Mouse (Mus musculus) cerebellum, adult 9-10 months (tissue): ENCODE measurements around the gene Arhgap24.

Experiments used
- DNase-seq: peaks from one replicate; pipeline ENCODE4 v3.0.0; 2022

Arhgap24 gene

DNA sequence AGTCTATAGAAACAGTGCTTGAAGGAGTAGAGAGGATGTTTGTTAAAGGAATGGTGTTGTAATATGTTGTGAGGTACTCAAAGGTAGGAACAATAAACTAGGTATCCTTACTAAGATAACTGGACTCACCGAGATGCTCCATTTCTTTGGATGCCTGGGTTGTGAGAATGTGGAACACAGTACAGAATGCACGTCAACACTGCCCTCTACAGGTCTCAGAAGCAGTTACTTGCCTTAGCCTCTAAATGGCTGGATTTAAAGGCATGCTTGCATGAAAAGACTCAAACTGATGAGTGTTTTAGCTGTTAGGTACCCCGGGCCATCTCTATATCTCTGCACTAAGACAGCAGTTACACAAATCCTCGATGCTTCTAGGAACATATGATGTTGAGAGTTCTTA, 211.3 kb downstream of the Arhgap24 start:
- DNase-seq, result peak; percentile 69

- DNase-seq, result no peak
These were observed 212.0 kb downstream of the Arhgap24 start for GRCm38 (mm10) chr5:102693192-102693591.

DNA sequence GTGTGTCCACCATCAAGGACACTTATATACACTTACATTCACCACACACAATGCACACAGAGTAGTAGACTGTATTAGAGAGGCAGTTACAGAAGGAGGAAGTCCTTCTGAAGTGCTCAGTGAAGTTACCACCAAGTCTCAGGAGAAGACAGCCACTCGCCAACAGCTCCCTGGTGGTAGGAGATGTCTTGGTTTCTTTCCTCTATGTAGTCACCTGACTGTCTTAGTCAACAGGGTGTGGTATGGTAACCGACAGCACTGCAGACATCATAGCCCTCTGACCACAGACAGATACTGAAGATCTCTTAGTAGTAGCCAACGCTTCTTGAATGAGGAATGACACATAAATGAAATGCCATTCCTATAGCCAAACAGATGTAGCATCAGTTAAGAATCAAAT, 212.7 kb downstream of the Arhgap24 start:
- DNase-seq, result no peak

GRCm38 (mm10) chr5:102697784-102698183, 216.6 kb downstream of the Arhgap24 start:
- no peak for DNase-seq

GRCm38 (mm10) chr5:102698396-102698795, 217.2 kb downstream of the Arhgap24 start:
- DNase-seq, result no peak

GRCm38 (mm10) chr5:102698891-102699290, 217.7 kb downstream of the Arhgap24 start:
- no peak for DNase-seq

- DNase-seq, result no peak
These were observed 221.4 kb downstream of the Arhgap24 start for GRCm38 (mm10) chr5:102702581-102702980.

DNA sequence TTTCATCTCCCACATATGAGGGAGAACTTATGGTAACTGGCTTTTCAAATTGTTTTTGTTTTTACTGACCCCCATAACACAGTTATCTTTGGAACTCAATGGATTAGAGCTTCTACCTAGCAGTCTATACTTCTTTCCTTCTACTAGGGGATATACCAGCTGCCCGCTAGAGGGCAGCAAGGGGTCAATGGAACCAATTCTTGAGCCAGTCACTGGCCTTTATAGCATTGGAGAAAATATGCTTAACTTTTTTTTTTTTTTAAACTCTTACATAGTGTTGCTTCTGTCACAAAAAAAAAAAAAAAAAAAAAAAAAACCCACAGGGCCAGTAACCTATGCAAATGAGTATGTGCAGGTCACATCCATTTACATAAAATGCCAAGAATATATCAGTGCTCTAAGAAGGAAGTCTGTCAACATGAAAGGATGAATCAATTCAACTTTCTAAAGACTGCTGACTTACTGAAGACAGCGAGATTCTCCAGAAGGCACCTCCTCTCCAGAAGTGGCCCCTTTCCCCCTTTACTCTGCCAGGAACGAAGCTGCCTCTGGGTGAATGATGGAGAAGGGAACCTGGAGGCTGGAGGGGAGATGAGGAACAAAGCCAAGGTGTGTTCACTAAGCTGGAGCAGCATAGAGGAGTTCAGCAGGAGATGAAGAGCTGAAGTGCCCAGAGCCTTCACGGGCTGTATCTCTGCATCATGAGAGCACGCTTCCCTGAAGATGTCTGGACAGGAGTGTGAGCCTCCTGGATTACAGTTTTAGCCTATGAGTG, 222.3 kb downstream of the Arhgap24 start:
- DNase-seq, result peak; percentile 56

- no peak for DNase-seq
These were observed 224.0 kb downstream of the Arhgap24 start for GRCm38 (mm10) chr5:102705170-102705569.

DNA sequence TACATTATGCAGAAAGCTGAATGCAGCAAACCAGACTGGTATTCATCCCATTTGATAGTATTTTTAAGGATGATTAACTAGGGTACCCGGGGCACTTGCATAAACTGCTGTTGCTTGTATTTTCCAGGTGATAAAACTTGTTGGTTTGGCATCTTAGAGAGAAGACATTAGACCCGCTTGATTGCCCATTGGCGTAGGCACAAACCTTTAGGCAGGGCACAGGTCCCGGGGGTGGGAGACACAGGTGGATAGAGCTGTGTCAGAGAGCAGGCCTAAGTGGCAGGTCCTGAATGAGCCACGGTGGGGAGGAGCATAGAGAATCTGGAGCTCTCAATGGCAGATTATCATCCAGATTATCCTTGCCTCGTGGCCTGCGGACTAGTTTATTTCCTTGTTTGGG, 229.1 kb downstream of the Arhgap24 start:
- DNase-seq, result no peak

DNA sequence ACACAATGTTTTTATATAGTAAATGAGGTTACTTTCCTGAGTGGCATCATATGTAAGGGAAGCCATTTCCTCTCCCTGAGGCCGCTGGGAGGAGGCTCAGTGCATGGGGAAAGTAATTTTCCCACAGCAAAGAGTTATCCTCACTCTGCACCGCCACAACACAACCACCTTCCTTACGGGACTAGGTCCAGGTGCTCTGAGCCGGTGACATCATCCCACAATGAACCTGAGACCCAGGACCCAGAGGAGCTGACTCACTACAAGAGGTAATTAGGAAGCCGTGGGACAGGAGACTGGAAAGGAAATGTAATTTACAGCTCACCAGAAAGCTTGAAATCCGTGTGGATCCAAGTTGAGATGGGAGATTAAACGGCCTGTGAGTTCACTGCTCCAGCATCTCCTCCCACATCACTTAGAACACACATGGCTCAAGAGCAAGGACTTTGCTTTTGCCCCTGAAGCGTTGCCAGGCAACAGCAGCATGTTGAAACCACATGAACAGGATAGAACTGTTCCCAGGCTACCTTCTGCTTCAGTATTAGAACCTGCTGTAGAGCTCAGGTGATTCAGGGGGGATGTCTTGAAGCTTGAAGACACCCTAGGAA, 238.3 kb downstream of the Arhgap24 start:
- DNase-seq, result no peak

DNA sequence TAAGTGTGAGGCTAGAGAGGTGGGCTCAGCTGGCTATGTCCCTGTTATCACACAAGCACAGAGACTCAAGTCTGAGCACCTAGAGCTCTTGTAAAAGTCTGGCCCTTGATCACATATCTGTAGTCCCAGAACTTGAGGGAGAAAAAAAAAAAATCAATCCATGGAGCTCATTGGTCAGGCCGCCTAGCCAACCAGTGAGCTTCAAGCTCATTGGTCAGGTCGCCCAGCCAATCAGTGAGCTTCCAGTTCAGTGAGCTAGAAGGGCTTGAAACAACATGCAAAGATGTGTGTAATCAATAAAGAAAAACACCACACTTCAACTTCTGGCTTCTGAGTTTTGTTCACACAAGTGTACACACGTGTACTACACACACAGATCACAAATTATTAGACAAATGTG, 242.4 kb downstream of the Arhgap24 start:
- no peak for DNase-seq

DNA sequence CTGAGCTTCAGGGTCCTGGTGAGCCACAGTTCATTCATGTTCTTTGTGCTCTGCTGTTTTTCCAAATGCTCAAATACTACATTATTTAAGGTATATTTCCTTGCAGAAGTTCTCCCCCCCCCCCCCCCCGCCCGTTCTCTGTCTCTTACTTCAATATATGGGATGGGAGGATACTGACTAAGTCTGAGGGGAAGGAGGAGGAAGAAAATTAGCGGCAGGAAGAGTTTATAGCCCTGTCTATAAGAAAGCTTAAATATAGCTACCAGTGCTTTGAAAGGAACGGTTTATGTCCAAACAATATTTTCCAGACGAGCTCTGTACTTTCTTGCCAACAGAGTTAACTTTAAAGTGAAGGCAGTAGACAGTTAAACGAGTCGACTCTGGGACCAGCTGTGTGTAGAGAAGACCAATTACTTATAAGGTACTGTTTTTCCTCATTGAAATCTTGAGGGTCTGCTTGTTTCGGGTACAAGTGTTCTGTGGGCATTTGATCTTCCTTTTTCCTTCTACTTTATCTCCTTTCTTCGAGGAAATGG, 243.7 kb downstream of the Arhgap24 start:
- no peak for DNase-seq

- DNase-seq, result no peak
These were observed 244.2 kb downstream of the Arhgap24 start for GRCm38 (mm10) chr5:102725365-102725764.

DNA sequence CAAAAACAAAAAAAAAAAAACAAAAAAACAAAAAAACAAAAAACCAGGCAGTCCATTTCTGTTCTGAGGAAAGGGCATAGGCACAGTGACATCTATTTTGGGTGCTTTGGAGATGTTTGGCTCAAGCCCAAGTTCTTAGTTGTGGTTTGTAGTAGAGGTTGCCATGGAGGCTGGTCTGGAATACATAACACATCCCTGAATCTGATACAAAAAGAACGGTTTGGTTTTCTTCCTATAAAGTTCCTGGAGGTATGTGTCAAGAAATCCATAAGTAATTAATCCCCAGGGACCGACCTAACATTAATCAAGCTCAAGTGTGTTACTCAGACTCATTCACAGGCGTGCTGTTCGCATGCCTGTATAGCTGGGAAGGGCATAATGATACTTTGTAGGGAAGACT, 245.8 kb downstream of the Arhgap24 start:
- DNase-seq, result no peak

- DNase-seq, result no peak
These were observed 247.3 kb downstream of the Arhgap24 start for GRCm38 (mm10) chr5:102728531-102728930.

DNA sequence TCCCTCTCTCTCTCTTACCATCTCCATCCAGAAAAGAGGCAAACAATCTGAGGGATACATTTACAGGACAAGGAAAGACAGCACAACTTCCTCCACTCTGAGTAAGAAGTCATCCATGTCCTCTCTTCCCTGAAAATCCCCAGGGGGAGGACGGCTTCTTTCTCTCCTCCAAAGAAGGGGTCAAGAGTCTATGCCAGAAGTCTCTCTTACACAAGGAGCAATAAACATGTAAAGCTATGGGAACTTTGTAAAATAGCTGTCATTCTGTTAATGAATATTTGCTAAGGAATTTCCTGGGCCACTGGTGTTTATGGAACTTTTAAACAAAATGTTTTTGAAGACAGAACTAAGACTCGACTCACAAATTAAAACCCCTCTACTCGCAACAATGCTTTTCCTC, 248.3 kb downstream of the Arhgap24 start:
- no peak for DNase-seq

GRCm38 (mm10) chr5:102736131-102736530, 254.9 kb downstream of the Arhgap24 start:
- DNase-seq, result no peak

DNA sequence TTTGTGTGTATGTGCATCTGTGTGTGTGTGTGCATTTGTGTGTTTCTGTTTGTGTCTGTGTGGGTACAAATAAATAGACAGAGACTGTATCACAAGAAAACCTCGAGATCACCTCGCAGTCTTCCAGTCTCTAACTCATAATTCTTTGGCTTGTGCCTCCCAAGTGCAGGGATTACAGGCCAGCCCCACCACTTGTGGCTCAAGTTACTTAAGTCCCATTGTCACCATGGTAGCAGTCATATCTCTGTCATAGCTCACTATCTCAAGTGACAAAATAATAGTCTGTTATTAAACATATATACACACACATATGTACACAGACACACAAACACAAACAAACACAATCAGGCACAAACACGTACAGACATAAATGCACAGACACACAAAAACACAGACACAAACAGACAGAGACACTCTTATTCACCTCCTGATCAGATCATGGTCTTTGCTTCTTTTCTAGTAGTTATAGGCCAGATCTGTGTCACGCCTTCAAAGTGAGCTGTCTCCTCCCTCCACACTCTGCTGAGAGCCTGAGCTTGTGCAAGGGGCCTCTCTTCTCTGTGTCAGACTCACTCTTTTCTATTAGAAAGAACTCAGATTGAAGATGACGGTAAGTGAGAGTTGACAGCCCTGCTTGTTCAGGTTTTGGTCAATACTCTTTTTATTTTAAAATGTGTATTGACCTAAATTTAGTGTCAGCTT, 261.5 kb downstream of the Arhgap24 start:
- DNase-seq, result no peak

DNA sequence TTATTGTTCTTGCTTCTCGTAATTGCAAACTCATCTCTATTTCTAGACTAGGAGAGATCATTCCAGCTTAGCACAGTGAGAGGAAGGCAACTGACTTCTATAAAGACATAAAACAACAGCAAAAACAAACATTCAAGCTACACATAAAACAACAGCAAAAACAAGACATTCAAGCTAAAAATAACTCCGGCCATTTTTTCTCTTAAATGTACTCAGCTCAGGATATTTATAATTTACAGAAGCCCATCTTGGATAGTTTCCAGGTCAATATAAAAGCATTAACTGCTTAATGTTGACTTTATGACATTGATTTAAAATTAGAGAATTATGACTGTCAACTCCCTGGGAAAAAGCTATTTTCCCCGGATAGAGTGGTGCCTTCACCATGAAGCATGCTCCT, 262.2 kb downstream of the Arhgap24 start:
- DNase-seq, result no peak

- DNase-seq, result no peak
These were observed 262.9 kb downstream of the Arhgap24 start for GRCm38 (mm10) chr5:102744051-102744450.

DNA sequence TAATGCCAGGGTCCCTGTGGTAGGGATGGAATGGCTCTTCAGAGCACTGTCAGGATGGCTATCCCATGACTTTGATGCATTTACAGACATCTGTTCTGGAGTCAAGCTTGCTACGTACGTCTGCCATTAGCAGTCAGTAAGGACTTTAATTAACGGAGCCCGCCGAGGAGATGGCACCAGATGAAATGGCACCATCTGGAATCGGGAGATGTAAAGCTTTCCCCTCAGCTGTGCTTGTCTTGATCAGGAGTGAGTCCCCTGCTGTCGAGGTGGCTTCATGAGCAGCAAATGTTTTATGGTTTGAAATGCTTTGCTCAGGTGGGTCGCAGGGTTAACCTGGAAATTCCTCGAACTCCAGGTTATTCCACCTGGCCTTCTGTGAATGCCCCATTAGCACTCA, 267.0 kb downstream of the Arhgap24 start:
- no peak for DNase-seq

DNA sequence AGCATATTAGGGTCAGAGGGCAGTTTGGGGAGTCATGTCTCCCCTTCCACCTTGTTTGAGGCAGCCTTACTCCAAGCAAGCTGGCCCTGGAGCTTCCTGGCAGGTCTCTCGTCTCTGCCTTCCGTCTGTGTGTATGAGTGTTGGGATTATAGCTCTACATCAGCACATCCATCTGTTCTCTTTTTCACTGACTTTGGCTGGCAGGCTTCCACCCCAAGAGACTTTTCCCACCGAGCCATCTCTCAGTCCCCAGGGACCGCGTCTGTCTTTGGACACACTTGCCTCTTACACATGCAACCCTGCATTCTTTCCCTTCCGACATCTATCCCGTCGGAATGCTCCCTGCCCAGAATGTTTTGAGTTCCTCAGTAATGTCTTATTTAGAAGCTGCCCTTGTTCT, 267.8 kb downstream of the Arhgap24 start:
- DNase-seq, result no peak

- DNase-seq, result no peak
These were observed 269.5 kb downstream of the Arhgap24 start for GRCm38 (mm10) chr5:102750674-102751073.
